Mouse (Mus musculus): ENCODE results near the gene Ash1l. TPM values are rescaled to one million over a fixed set of nuclear protein-coding genes. Genes with fewer than 3 reads are reported as not detected.

The Ash1l gene
- total RNA-seq (2014; rRNA removed), result 25.0 and 29.7 TPM in 2 replicates
- polyA plus RNA-seq (2015; fragmentation: Nextera tagmentation; extraction: Ambion mirVana), result 12.2 and 15.8 TPM in 2 replicates

DNA sequence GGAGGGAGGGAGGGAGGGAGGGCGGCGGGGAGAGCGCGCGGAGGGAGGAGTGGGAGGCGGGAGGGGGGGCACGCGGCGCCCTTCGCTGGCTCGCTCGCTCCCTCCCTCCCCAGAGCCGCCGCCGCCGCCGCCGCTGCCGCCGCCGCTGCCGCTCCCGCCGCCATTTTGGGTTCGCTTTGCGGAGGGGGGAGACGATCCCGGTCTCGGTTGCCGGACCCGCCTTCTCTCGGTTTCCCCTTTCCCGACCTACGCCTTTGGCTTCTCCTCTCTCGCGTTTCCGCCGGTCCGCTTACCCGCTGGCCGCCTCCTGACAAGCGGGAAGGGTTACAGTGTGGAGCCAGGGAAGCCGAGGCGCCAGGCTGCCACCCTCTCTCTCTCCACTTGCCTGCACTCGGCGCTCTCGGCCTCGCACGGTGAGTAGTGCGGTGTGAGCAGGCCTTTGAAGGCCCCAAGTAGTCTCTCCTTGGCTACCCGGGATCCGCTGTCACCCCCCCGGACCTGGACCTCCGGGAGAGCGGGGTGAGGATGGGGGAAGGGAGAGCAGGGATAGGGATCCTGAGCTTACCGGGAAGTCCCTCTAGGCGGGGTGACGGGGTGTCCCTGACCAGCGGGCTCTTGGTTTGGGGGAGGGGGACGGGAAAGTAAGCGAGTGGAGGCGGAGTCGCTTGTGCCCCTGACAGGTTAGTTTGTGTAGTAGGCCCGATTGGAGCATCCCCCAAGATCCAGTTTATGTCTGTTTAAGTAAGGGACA lies at the start of gene Ash1l, which contains the start of gene Dap3:
Ash1l (plus strand) TSS at position 47 of the 751 bp plus-strand sequence.
Dap3 (minus strand) TSS at position 606 of the 751 bp plus-strand sequence.
- H3K27ac ChIP-seq (ENCODE audit: low read depth, low read length), result peak within 1 kb of the TSS; percentile 97
- H3K4me1 ChIP-seq (ENCODE audit: insufficient read depth, low read length), result no peaks in the 10 kb centered on the region
- under 1% methylated on average over 36 of the region's 64 CpGs for WGBS
- no peaks in the 10 kb centered on the region for H3K9me3 ChIP-seq (ENCODE audit: low read length)
- peak within 1 kb of the TSS; percentile 71 for H3K4me3 ChIP-seq (ENCODE audit: low read depth, low read length)
- H3K9ac ChIP-seq (replicated peaks; ENCODE audit: low read length, poor library complexity, severe bottlenecking), result peak within 1 kb of the TSS; percentile 70
- DNase-seq (ENCODE audit: low spot score), result peak; percentile 80
- peak within 1 kb of the TSS; percentile 69 for H3K4me2 ChIP-seq (ENCODE audit: low read depth, low read length, poor library complexity, severe bottlenecking)
- H3K36me3 ChIP-seq (ENCODE audit: insufficient read depth, low read length), result no peaks in the 10 kb centered on the region
- ATAC-seq (ENCODE audit: low FRiP score), result peak; percentile 87
- no peaks in the 10 kb centered on the region for H3K27me3 ChIP-seq (ENCODE audit: insufficient read depth, low read length)
- TF ChIP-seq CTCF (IDR thresholded peaks at IDR 0.05), result peak; percentile 58

DNA sequence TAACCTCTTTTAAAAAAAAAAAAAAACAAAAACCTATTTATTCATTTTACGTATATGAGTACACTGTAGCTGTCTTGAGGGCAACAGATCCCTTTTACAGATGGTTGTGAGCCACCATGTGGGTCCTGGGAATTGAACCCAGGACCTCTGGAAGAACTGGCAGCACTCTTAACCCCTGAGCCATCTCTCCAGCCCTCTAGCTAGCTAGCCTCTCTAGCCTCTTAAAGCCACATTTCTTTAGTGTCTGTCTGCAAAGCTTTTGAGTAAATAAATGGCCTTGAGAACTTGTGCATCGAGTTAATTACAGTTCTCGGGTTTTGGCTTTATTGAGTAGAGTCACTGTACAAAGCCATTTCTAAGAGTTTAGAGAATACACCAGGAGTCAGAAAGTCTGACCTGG lies 45.6 kb upstream of the Ash1l start:
- no peak overlapping the region for H3K27ac ChIP-seq (ENCODE audit: low read depth, low read length)
- TF ChIP-seq CTCF (IDR thresholded peaks at IDR 0.05), result no peak
- no peak for DNase-seq (ENCODE audit: low spot score)
- H3K36me3 ChIP-seq (ENCODE audit: insufficient read depth, low read length), result peaks cover 62% of the 10 kb centered on the region
- no peak for ATAC-seq (ENCODE audit: low FRiP score)
- H3K4me1 ChIP-seq (ENCODE audit: insufficient read depth, low read length), result no peaks in the 10 kb centered on the region
- no peaks in the 10 kb centered on the region for H3K27me3 ChIP-seq (ENCODE audit: insufficient read depth, low read length)
- WGBS, result 85% methylated on average over 3 of the region's 3 CpGs
- H3K4me3 ChIP-seq (ENCODE audit: low read depth, low read length), result no peak overlapping the region
- H3K9ac ChIP-seq (replicated peaks; ENCODE audit: low read length, poor library complexity, severe bottlenecking), result no peak overlapping the region
- H3K4me2 ChIP-seq (ENCODE audit: low read depth, low read length, poor library complexity, severe bottlenecking), result no peak overlapping the region
- H3K9me3 ChIP-seq (ENCODE audit: low read length), result no peaks in the 10 kb centered on the region

DNA sequence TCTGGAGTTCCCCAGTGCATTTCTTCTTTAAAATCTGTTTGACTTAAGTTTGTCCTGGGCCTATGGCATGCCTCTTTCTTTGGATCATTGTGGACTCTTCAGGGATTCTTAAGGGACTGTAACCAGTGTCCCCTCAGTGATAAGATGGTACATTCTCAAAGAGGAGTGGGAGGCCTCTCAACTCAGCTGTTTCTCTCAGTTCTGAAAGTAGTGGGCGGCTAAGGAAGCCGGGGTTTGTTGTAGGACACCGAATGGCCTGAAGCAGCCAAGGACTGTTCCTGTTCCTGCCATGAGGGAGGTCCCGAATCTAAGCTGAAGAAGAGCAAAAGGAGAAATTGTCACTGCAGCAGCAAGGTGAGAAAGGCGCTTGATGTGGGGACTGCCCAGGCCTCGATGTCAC lies 45.2 kb upstream of the Ash1l start:
- no peak for TF ChIP-seq CTCF (IDR thresholded peaks at IDR 0.05)
- Histone ChIP-seq H3K36me3 (ENCODE audit: insufficient read depth, low read length) (peaks cover 66% of the 10 kb centered on the region), H3K27me3 (ENCODE audit: insufficient read depth, low read length) (no peaks in the 10 kb centered on the region), H3K4me1 (ENCODE audit: insufficient read depth, low read length) (no peaks in the 10 kb centered on the region), H3K4me3 (ENCODE audit: low read depth, low read length) (no peak overlapping the region), H3K9ac (replicated peaks; ENCODE audit: low read length, poor library complexity, severe bottlenecking) (no peak overlapping the region), H3K9me3 (ENCODE audit: low read length) (no peaks in the 10 kb centered on the region), H3K4me2 (ENCODE audit: low read depth, low read length, poor library complexity, severe bottlenecking) (no peak overlapping the region), H3K27ac (ENCODE audit: low read depth, low read length) (no peak overlapping the region)
- ATAC-seq (ENCODE audit: low FRiP score), result no peak
- 92% methylated on average over 6 of the region's 6 CpGs for WGBS
- DNase-seq (ENCODE audit: low spot score), result no peak

DNA sequence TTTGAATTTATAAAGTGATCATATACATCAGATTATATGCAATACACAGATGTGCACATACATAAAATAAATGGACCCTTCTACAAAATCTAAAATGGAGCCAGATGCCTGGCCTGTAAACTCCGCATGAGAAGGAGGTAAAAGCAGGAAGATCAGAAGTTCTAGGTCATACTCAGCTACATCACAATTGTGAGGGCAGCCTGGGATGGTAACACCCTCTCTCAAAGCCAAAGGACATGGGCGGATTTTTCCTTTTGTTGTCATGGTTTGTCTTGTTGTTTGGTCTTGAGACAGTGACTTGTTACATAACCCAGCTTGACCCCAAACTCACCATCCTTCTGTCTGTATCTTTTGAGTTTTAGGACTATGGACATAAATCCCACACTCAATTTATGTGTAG lies 44.7 kb upstream of the Ash1l start:
- ATAC-seq (ENCODE audit: low FRiP score) (no peak), DNase-seq (ENCODE audit: low spot score) (no peak)
- Histone ChIP-seq H3K27me3 (ENCODE audit: insufficient read depth, low read length) (no peaks in the 10 kb centered on the region), H3K4me2 (ENCODE audit: low read depth, low read length, poor library complexity, severe bottlenecking) (no peak overlapping the region), H3K9ac (replicated peaks; ENCODE audit: low read length, poor library complexity, severe bottlenecking) (no peak overlapping the region), H3K36me3 (ENCODE audit: insufficient read depth, low read length) (peaks cover 71% of the 10 kb centered on the region), H3K9me3 (ENCODE audit: low read length) (no peaks in the 10 kb centered on the region), H3K4me3 (ENCODE audit: low read depth, low read length) (no peak overlapping the region), H3K27ac (ENCODE audit: low read depth, low read length) (no peak overlapping the region), H3K4me1 (ENCODE audit: insufficient read depth, low read length) (no peaks in the 10 kb centered on the region)
- no peak for TF ChIP-seq CTCF (IDR thresholded peaks at IDR 0.05)
- WGBS, result 98% methylated on average over 2 of the region's 2 CpGs

DNA sequence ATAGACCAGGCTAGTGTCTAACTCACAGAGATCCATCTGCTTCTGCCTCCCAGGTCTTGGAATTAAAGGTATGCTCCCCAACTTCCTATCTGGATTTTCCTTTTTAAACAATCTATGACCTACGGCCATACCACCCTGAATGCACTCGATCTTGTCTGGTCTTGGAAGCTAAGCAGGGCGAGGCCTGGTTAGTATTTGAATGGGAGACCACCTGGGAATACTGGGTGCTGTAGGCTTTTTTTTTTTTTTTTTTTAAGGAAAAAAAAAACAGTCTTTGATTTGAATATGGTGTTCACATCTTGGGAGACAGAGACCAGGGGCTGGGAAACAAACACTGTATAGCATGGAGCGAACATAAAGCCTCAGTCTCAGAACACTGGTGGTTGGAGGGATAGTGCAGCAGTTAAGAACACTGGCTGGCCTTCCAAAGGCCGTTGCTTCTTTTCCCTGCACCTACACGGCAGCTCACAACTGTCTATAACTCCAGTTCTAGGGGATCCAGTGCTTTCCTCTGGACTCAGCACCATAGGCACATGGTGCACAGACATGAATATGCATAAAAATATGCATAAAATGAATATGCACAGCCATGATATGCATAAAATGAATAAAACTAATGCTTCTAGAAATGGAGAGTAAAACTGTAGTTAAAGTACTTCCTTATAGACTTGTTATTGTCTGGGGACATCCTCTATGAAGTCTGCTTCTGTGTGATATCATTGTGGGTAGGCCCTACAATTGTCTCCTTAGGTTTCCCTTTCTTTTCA lies 43.8 kb upstream of the Ash1l start:
- Histone ChIP-seq H3K9ac (replicated peaks; ENCODE audit: low read length, poor library complexity, severe bottlenecking) (no peak overlapping the region), H3K4me2 (ENCODE audit: low read depth, low read length, poor library complexity, severe bottlenecking) (no peak overlapping the region), H3K36me3 (ENCODE audit: insufficient read depth, low read length) (peaks cover 74% of the 10 kb centered on the region), H3K9me3 (ENCODE audit: low read length) (no peaks in the 10 kb centered on the region), H3K4me1 (ENCODE audit: insufficient read depth, low read length) (no peaks in the 10 kb centered on the region), H3K27me3 (ENCODE audit: insufficient read depth, low read length) (no peaks in the 10 kb centered on the region), H3K27ac (ENCODE audit: low read depth, low read length) (no peak overlapping the region), H3K4me3 (ENCODE audit: low read depth, low read length) (no peak overlapping the region)
- no peak for ATAC-seq (ENCODE audit: low FRiP score)
- TF ChIP-seq CTCF (IDR thresholded peaks at IDR 0.05), result no peak
- WGBS, result 88% methylated on average over 6 of the region's 6 CpGs
- no peak for DNase-seq (ENCODE audit: low spot score)

DNA sequence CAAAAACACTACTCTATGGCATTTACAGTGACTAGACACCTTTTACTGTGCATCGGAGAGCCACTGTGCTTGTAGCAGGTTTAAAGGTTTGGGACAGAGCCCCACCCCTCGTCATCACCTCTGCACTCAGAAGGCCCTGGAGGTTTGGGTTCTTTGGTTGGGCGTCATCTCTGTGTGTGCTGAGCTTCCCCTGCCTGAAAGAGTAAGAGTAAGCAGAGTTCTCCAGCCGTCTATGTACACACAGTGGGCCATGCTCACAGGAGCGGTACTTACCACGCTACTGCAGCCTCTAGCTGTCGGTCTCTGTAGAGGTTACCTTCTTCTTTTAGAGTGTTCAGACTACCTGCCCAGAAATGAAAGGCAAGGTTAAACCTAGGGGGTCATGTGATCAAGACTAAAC lies 37.8 kb upstream of the Ash1l start:
- WGBS, result 94% methylated on average over 7 of the region's 7 CpGs
- Histone ChIP-seq H3K9ac (replicated peaks; ENCODE audit: low read length, poor library complexity, severe bottlenecking) (no peak overlapping the region), H3K27ac (ENCODE audit: low read depth, low read length) (no peak overlapping the region), H3K4me2 (ENCODE audit: low read depth, low read length, poor library complexity, severe bottlenecking) (peak overlapping the region; percentile 63; the same call in 1 of the 2 replicates), H3K27me3 (ENCODE audit: insufficient read depth, low read length) (no peaks in the 10 kb centered on the region), H3K36me3 (ENCODE audit: insufficient read depth, low read length) (peaks cover 44% of the 10 kb centered on the region), H3K4me3 (ENCODE audit: low read depth, low read length) (no peak overlapping the region), H3K9me3 (ENCODE audit: low read length) (no peaks in the 10 kb centered on the region), H3K4me1 (ENCODE audit: insufficient read depth, low read length) (peaks cover 7% of the 10 kb centered on the region; the same call in 1 of the 2 replicates)
- DNase-seq (ENCODE audit: low spot score) (no peak), ATAC-seq (ENCODE audit: low FRiP score) (no peak)
- TF ChIP-seq CTCF (IDR thresholded peaks at IDR 0.05), result no peak

Data from midbrain, postnatal 0 days (tissue).